Mouse (Mus musculus): ENCODE measurements around the gene Trip6. TPM values are rescaled to one million over a fixed set of nuclear protein-coding genes. Genes with fewer than 3 reads are reported as not detected.

The Trip6 gene
- total RNA-seq, 2 experiments from 2014 or later: 4.5 to 6.5 TPM

DNA sequence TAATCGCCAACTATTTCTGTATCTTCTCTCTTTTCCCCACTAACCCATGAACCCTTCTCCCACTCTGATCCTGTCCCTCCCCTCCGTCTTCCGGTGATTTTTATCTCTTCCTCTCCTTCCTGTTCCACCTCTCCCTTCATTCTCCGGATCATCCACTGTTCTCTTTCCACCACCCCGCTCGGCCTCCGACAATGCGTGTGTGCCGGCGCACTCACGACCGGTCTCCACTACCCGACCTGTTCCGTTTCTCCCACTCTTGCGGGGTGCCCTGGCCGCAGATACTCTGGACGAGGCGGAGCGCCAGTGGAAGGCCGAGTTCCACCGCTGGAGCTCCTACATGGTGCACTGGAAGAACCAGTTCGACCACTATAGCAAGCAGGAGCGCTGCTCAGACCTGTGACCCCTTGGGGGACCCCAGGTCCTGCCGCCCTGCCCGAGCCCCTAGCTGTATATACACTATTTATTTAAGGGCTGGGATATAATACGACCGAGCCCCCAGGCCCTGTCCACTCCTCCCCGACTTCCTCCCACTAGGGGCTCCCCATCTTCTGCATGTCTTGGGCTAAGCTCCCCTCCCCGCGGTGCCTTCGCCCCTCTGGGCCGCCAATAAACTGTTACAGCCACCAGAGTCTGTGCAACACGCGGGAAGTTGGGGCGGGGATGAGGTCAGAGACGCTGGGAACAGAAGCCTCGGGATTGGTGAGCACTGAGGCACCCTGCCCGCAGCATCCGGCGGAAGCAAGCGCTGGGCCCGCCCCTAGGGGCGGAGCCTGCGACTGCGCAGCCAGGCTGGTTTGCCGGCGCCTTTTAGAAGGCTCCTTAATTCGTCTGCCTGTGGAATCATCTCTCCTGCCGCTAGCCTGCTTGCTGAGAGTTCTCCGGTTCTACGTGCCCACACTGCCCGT, 20.1 kb downstream of the Trip6 start, which contains the start of gene Ufsp1:
Ufsp1 (plus strand) TSS at position 791 of the 905 bp plus-strand sequence.
- peak within 1 kb of the TSS; percentile 86 for H3K27ac ChIP-seq
- peak within 1 kb of the TSS; percentile 57 for H3K4me3 ChIP-seq
- intact Hi-C loops (cut with DNase I): no loop called here
- no peak; the same call in 1 of the 2 replicates for TF ChIP-seq CTCF (IDR thresholded peaks at IDR 0.05)
- peak; percentile 95 for DNase-seq (ENCODE audit: extremely low spot score in 1 of 2, low spot score in 2 of 2)

DNA sequence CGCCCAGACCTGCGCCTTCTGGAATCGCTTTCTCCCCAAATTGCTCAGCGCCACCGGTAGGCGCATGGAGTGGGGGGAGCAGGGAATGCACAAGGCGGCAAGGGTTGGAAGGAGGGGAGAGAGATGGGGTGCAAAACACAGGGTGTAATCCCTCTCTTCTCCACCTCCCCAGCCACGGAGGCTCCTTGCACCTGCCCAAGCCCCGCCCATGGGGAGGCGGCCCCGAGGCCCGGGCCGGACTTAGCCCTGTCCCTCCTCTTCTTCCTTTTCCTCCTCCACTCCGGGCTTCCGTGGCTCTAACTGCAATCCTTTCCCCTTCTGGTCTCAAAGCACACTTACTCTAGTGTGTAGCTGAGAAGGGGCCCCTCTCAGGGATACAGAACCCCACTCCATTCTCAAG, 20.9 kb downstream of the Trip6 start:
- intact Hi-C loops (cut with DNase I): no loop called here

DNA sequence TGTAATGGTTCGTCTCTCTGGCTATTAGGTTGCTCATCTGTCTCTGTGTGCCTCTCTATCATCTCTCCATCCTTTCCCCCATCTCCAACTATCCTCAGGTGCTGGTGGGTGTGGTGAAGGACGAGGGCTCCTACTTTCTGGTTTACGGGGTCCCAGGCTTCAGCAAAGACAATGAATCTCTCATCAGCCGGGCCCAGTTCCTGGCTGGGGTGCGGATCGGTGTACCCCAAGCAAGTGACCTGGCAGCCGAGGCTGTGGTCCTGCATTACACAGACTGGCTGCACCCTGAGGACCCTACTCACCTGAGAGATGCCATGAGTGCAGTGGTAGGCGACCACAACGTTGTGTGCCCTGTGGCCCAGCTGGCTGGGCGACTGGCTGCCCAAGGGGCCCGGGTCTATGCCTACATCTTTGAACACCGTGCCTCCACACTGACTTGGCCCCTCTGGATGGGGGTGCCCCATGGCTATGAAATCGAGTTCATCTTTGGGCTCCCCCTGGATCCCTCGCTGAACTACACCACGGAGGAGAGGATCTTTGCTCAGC, 22.8 kb downstream of the Trip6 start:
- TF ChIP-seq CTCF (IDR thresholded peaks at IDR 0.05): no peak
- DNase-seq (ENCODE audit: extremely low spot score in 1 of 2, low spot score in 2 of 2): no peak
- intact Hi-C loops (cut with DNase I): no loop called here
- Histone ChIP-seq H3K4me3 (no peak overlapping the region), H3K27ac (no peak overlapping the region)

More for the DNA sequence above, 20.9 kb downstream of the Trip6 start:
- Histone ChIP-seq H3K4me3 (peak overlapping the region; percentile 57), H3K27ac (peak overlapping the region; percentile 86)
- DNase-seq (ENCODE audit: extremely low spot score in 1 of 2, low spot score in 2 of 2): peak; percentile 72 to 75
- peak; percentile 22 for TF ChIP-seq CTCF (IDR thresholded peaks at IDR 0.05)

DNA sequence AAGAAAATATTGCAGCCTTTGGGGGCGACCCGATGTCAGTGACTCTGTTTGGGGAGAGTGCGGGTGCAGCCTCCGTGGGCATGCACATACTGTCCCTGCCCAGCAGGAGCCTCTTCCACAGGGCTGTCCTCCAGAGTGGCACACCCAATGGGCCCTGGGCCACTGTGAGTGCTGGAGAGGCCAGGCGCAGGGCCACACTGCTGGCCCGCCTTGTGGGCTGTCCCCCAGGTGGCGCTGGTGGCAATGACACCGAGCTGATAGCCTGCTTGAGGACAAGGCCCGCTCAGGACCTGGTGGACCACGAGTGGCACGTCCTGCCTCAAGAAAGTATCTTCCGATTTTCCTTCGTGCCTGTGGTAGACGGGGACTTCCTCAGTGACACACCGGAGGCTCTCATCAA, 23.5 kb downstream of the Trip6 start:
- Histone ChIP-seq H3K4me3 (no peak overlapping the region), H3K27ac (no peak overlapping the region)
- DNase-seq (ENCODE audit: extremely low spot score in 1 of 2, low spot score in 2 of 2): no peak
- intact Hi-C loops (cut with DNase I): no loop called here
- TF ChIP-seq CTCF (IDR thresholded peaks at IDR 0.05): peak; percentile 55

DNA sequence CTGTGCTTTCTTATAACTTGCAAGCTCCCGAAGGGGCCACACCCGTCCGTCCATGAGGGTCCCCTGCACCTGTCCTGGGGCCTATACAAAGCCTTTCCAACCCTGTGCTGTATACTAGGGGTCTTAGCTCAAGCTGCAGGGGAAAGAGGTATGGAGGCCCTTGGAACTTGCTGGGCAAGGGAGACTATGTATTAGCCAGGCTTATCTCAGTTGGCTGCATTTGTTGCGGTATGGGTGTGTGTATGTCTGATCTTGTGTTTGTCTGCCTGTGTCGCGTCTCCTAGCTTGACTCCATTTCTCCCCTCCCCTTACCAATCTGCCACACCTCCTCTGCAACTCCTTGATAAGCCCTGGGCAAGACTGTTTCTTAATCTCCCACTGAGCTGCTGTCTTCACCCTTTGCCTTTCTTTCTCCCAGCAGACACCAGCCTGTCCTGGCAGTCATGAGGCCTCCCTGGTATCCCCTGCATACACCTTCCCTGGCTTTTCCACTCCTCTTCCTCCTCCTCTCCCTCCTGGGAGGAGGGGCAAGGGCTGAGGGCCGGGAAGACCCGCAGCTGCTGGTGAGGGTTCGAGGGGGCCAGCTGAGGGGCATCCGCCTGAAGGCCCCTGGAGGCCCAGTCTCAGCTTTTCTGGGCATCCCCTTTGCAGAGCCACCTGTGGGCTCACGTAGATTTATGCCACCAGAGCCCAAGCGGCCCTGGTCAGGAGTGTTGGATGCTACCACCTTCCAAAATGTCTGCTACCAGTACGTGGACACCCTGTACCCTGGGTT, 24.4 kb downstream of the Trip6 start:
- no peak for TF ChIP-seq CTCF (IDR thresholded peaks at IDR 0.05)
- H3K27ac ChIP-seq: peak overlapping the region; percentile 83
- DNase-seq (ENCODE audit: extremely low spot score in 1 of 2, low spot score in 2 of 2): no peak
- H3K4me3 ChIP-seq: peak overlapping the region; percentile 44
- intact Hi-C loops (cut with DNase I): loop anchor here (2.0 to 5.0 kb wide), 2 partner anchors 218 to 259 kb away; no protein-coding TSS in a partner anchor

DNA sequence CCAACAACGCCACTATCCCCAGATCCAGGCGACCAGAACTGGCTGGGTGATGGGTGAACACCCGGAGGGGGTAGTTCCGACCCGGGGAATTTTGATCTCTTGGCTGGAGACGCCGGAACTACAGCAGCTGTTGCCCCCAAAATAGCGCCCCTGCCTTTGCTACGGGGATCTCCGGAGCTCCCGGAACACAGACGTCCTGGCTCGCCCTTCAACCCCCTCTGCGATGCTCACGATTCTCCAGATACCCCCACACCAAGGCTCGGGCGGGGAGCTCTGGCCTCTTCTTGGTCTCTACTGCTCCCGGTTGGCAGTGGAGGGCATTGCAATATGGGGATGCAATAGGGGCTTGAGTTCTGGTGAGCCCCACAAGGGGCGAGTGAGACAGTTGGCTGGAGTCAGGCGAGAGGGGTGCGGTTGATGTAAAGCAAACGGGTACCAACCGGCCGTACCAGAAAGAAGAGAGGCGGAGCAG, 25.2 kb downstream of the Trip6 start:
- intact Hi-C loops (cut with DNase I): loop anchor here (2.0 to 5.0 kb wide), 2 partner anchors 218 to 258 kb away; no protein-coding TSS in a partner anchor
- TF ChIP-seq CTCF (IDR thresholded peaks at IDR 0.05): peak; percentile 55
- H3K4me3 ChIP-seq: peak overlapping the region; percentile 44
- peak overlapping the region; percentile 83 for H3K27ac ChIP-seq
- peak; percentile 52 to 68 for DNase-seq (ENCODE audit: extremely low spot score in 1 of 2, low spot score in 2 of 2)

DNA sequence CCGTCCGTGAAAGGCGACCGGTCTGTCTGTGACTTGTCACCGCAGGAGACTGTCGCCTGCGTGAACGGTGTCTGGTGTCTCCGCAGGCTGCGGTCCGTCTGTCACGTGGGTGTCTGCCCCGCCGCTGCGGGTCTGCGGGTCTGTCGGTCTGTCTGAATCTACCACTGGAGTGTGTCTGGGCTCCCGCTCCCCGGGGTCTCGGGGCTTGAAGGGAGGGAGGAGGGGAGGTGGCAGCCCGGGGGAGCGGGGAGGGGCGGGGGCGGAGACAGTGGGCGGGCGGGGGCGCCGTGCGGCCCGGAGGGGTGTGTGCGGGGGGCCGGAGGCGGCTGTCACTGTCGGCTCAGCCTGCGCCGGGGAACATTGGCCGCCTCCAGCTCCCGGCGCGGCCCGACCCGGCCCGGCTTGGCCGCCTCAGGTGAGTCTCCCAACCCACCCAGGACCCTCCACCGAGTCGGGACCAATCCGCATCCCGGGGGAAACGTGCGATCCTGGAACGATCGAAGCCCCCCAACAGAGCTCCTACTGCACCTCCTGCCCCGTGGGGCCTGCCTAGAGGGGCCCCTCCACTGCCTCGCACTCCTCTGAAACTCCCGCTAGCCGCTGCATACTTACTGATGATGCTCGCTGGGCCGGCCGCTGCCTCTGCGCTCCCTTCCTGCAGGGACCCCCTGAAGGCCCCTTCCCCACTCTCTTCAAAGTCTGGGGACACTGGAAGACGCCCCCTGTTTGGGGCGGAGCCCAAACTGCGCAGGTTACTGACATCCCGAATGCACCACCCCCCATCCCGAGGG, 26.1 kb downstream of the Trip6 start:
- DNase-seq (ENCODE audit: extremely low spot score in 1 of 2, low spot score in 2 of 2): peak; percentile 63 to 65
- peak overlapping the region; percentile 91 for H3K27ac ChIP-seq
- intact Hi-C loops (cut with DNase I): loop anchor here (2.0 to 5.0 kb wide), 3 partner anchors 165 to 257 kb away; no protein-coding TSS in a partner anchor

DNA sequence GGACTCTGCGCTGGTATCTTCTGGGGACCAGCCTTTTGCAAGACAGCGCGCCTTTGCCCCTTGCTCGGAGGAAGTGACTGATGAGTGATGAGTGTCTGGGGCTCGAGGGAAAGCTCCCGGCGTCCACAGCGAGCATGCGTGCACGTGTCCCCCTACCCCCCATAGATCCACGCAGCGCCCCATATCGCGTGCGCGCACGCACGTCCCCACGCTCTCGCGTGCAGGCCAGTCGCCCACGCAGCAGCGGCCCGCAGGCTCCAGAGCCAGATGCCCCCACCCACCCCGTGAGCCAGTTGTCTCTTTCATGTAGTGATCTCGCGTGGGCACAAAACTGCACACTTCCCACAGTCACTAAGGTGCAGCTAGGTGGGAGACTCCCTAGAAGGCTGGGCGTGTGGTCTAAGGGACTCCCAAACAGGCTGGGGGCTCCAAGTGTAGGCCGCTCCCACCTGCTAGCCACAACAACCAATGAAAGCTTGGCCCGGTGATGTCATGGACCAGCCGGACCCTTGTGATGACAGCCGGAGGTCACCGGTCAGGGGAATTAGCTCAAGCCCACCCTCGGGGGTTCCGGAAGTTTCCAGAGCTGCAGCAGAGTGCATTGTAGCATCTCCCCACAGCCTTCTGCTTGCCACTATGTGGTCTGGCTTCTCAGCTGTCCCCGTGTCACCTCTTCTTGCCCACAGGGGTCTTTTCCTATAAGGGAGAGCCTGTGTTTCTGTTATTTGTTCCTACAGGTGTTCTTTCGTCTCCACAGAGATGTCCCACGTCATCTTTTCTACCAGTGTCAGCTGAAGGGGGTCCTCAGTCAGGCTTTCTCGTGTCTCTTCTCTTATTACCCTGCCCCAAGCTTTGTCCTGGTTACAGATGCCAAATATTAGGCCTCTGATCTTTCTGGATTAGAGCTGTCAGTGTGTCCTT, 26.9 kb downstream of the Trip6 start, which contains the start of gene Ache:
Ache (plus strand) TSS at position 488 of the 921 bp plus-strand sequence.
- intact Hi-C loops (cut with DNase I): loop anchor here (2.0 to 5.0 kb wide), 2 partner anchors 164 to 220 kb away; no protein-coding TSS in a partner anchor
- TF ChIP-seq CTCF (IDR thresholded peaks at IDR 0.05): no peak
- DNase-seq (ENCODE audit: extremely low spot score in 1 of 2, low spot score in 2 of 2): peak; percentile 76 to 77
- H3K4me3 ChIP-seq: peak within 1 kb of the TSS; percentile 62
- peak within 1 kb of the TSS; percentile 91 for H3K27ac ChIP-seq

More for the DNA sequence above, 26.1 kb downstream of the Trip6 start:
- TF ChIP-seq CTCF (IDR thresholded peaks at IDR 0.05): no peak
- peak overlapping the region; percentile 62 for H3K4me3 ChIP-seq

DNA sequence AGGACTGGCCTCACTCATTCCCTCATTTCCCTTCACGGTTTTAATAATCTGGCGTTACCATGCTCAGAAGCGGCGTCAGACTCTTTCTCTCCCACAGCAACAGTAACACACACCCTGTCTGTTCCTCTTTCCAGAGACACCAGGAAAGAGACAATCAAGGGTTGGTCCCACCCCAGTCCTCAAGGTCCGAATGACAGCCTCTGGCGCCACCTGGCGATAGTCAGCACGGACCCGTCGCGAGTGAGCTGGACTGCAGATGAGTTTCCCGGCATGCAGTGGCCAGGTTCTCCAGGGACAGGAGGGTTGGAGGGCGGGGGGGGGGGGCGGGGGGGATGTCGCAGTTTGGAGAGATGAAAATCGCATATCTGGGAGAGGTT, 27.6 kb downstream of the Trip6 start:
- peak overlapping the region; percentile 62 for H3K4me3 ChIP-seq
- DNase-seq (ENCODE audit: extremely low spot score in 1 of 2, low spot score in 2 of 2): peak; percentile 87 to 91
- peak overlapping the region; percentile 91 for H3K27ac ChIP-seq
- intact Hi-C loops (cut with DNase I): loop anchor here (1.0 to 5.0 kb wide), 3 partner anchors 155 to 221 kb away; no protein-coding TSS in a partner anchor
- TF ChIP-seq CTCF (IDR thresholded peaks at IDR 0.05): peak; percentile 67

Data from left cerebral cortex, adult 2 months (tissue).